Mouse (Mus musculus) thymus, postnatal 36 days (tissue): Measurements from ENCODE around the gene Nubpl.

Experiments
- DNase-seq, 2 experiments: peaks; one replicate each; pipeline ENCODE4 v3.0.0; 2022; ENCODE audit warnings: mixed read lengths in 2 of 2

Nubpl gene

DNA sequence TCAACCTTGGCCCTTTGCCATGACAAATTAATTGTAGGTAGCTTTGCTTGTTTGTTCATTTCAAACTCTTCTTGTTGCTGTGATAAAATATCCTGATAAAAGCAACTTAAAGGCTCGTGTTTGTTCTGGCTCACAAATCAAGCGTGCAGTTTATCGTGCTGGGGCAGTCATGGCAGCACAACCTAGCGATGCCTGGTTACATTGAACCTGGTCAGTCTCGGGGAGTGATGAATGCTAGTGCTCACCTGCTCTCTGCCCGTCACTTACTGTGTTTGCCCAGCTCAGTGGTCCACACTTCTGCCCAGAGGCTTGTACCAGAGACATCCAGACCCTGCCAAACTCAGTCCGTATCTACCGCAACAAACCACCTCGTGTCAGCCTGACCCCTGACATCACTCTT is 149.9 kb downstream of the Nubpl start:
- no peak for DNase-seq

DNA sequence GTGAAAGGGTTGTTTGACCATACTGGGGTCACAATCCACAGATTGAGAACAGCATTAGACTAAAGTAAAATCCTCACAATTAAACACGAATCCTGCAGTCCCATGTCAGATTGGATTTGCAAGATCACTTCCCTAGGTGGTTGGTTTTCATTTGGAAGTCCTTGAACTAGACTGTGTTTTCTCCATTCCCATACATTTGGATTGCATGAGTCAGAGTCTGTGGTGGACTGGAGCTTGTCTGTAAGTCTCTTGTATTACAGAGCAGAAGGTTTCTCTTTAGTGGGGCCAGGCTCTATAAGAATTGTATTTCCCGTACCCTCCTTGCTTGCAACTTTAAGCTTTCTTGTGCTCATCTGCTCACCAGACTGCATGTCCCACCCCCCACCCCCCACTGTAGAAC is 151.0 kb downstream of the Nubpl start:
- no peak for DNase-seq

DNA sequence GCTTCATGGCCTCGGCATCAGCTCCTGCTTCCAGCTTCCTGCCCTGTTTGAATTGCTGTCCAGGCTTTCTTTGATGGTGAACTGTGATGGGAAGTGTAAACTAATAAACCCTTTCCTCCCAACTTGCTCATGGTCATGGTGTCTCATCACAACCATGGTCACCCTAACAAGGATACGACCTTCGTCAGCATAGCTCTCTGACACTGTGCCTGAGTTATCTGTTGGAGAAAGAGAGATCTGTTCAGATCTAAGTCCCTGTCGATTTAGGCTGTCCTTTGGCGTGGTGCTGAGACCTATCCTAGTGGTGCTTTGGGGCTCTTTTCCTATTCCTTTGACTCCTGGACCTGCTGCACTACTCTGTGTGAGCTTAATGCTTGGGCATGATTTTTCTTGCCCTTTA is 156.6 kb downstream of the Nubpl start:
- DNase-seq, result no peak

- no peak for DNase-seq
These were observed 170.6 kb downstream of the Nubpl start for GRCm38 (mm10) chr12:52268131-52268530.

- DNase-seq, result no peak
These were observed 175.3 kb downstream of the Nubpl start for GRCm38 (mm10) chr12:52272828-52273227.

DNA sequence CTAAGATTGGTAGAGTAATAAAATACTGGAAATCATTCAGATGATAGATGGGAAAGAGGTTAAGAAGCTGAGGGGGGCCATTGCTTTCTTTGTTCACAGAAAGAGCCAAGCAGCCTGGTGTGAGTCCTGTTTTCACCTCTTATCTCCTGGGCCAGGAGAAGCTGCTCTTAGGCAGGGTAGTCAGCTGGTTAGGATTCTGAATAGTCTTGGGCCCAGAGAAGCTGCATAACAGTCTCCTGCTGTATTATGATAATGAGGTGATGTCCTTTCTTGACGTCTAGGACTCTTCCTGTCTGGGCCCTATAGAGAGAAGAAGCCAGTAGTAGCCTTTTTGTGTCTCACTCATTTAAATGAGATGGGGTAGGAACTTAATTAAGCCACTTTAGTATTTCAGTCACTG is 178.8 kb downstream of the Nubpl start:
- DNase-seq, result no peak

DNA sequence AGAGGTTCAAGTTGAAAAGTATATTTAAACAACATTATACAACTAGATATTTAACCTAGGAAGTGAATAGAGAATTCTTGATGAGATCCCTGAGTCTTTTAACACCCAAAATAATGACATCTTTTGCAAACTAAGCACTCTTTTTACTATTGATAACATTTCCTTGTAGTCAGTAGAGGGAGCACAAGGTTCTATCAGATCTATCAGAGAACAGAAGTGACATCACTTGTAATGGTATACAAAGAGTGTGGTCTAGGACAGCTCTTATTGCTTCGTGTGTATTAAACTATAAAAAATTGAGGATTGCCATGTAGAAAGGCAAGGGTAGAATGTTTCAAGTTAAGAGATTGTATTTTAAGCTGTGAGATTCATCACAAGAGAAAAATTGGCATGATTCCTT is 183.7 kb downstream of the Nubpl start:
- no peak for DNase-seq

DNA sequence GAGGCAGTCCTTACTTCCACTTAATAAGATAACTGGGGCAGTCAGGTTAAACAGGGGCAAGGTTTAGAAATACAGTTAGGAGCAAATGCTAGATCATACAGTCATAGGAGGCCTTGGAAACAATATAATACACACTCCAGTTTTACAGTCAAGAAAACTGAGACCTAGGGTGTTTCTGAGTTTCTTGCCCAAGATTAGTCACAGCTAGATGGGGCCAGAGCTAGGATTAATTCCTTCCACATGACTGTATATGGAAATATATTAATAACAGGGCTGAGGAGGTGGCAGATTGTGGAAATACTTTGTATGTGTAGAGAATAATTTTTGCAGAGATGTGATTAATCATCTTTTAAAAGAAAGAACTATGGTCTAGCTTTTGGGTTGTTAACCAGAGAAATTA is 186.9 kb downstream of the Nubpl start:
- no peak for DNase-seq

DNA sequence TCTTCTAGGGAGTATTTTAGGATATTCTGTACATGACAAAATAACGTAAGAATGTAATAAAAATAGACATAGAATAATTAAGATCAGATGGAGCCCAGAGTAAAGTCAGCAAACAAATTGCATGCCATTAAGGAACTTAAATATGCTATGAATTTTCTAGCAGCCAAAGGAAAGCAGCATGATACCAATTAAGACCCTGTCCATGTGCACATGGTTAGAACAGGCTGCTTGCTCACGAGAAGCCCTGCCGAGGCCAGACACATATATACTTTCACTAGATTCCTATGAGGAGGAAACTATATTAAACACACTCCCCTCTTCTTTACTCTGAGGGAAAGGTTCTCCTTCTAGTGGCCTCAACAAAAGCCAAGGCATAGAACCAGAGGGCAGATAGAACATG is 189.3 kb downstream of the Nubpl start:
- no peak for DNase-seq

DNA sequence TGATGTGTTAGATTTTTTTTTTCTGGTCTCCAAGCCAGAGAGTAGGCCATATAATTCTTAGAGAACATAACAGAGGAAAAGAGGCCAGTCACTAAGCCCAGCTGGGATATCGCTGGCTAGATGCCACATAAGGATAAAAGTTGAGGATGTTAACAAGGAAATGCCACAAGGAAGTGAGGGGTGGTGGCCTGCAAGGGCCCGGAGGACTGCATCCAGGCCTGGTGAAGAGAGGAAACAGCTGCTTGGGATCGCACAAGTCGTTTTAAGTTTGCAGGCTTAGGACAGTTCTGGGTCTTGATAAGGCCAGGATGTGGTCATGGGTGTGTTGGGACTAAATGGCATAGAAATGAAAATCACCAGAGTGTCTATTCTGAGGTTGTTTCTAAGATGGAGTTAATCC is 191.0 kb downstream of the Nubpl start:
- no peak for DNase-seq

GRCm38 (mm10) chr12:52288941-52289567 is 191.5 kb downstream of the Nubpl start:
- DNase-seq, result no peak

DNA sequence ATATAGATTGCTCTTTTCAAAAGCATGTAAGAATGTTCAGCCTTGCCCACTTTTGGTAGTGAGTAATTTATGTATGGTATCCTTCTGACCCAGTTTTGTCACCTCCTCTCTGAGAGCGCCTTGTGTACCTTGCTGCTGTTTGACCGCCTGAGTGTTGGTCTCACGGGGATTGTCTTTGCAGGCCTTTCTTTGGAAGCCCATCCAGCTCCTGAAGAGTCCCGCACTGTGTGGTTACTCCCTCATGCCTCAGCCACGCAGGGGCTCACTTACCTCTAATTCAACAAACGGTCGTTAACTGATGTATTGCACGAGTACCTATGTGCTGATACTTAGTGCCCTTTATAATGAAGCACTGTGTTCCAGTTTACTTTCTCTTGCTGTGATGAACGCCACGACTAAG is 192.1 kb downstream of the Nubpl start:
- no peak for DNase-seq

- DNase-seq, result no peak
These were observed 196.4 kb downstream of the Nubpl start for GRCm38 (mm10) chr12:52293931-52294330.

DNA sequence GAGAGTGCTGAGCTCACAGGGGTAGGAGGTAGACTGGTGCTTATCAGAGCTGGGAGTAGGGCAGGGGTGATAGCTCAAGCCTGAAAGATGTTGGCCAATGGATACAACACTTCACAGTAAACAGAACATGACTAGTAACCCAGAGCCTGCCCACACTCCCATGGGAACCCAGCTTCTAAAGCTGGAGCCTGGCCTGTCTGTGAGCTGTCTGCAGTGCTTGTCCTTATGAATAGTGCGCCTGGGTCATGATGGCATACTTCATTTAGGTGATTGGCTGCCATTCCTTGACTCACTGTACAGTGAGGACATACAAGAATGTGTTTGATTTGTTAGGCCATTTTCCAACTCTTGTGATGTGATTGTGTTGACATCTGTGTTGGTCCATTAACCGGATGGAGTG is 200.5 kb downstream of the Nubpl start:
- no peak for DNase-seq

DNA sequence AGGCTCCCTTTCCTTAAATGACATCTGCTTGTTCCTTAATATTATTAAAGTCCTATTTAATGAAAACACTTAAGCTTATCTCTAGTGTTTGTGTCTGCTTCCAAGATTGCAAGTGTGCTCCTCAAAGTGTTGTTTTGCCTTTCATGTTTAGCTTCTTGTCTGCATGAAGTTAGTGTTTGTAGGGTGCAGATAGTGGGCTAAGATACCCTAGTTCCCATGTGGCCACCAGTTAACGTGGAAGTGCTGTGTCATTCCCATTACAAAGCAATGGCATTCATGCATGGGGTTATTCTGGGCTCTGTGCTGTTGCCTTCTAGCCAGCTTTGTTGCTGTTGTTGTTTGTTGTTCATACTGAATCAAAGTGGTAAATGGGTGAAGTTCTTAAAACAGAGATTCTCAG is 201.1 kb downstream of the Nubpl start:
- DNase-seq, result no peak

DNA sequence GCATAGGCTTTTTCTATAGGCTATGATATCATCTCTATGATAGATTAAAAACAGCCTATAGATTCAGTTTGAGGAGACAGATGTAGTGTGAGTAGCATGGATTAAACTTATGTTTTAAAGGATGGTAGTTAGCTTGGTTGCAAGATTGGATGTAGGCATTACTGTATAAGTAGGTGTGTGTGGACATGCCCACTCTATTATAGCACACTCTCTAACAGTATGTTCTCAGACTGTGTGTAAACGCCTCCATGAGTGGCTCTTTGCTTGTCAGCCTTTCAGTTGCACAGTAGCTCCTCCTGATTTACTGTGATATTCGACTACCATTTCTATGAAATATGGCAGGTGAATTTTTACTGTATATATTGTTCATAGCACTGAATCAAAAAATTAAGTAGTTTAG is 205.4 kb downstream of the Nubpl start:
- DNase-seq, result no peak

DNA sequence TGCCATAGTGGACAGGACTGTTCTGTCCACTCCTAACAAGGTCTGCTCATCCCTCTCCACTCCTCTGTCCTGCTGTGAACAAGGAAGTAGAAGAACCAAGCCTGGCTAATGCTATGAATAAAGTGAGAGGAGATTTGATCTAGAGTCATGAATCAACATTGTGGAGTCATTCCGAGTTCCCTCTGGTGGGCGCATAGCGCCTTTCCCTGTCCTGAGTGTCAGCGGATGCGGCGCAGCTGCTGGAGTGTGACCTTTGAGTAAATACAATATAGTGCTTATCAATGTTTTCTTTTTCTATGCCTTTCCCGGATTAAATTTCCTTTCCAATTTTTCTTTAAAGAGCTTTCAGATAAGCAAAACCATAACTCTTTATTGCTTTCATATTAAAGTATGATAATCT is 208.8 kb downstream of the Nubpl start:
- DNase-seq, result no peak

GRCm38 (mm10) chr12:52307331-52307982 is 209.9 kb downstream of the Nubpl start:
- no peak for DNase-seq

DNA sequence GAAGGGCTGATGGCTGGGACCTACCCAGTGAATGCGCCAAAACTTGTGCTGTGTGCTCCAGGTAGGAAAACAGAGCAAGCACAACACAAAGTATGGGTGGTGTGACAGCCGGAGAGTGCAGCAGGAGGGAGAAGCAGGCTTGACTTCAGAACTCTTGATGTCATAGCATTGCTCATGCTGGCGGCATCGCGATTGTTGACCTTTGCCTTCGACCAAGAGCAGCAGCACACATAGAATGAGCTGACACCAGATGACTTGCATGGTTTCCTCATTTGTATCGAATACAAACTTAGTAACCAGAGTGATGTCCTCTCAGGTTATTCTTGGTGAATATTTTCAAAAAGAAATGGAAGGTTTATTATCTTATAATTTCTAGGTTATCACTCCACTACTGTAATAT is 211.1 kb downstream of the Nubpl start:
- DNase-seq, result no peak

GRCm38 (mm10) chr12:52314818-52315217 is 217.3 kb downstream of the Nubpl start:
- no peak for DNase-seq

DNA sequence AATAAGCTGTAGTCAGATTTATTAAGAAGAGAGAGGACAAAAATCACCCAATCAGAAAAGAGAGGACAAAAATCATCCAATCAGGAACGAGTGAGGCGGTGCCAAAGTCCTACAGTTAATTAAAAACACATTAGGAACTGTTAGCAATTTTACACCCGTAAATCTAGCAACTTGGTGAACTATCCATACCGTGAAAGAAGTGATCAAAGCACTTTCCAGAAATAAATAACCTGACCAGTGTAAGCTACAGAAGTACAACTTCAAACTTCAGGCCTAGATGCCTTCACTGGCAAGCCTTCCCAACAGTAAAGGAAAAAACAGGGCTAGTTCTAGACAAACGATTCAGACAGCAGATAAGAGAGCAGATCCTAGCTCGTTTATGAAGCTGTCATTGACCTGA is 220.1 kb downstream of the Nubpl start:
- no peak for DNase-seq

DNA sequence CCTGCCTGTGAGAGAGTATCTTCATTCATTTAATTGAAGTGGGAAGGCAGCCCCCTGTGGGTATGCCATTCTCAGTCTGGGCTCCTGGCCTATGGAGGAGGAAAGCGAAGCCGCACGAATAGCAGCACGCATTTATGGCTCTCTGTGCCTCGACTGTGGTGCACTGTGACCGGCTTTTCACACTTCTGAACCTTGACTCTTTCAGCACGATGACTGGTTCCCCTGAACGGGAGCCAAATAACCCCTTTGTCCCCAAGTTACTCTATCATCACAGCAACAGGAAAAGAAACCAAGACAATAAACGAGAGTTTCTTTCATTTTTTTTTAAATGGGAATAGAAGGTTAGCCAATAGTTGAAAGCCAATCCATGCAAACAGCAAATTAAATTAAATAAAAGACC is 220.9 kb downstream of the Nubpl start:
- no peak for DNase-seq

DNA sequence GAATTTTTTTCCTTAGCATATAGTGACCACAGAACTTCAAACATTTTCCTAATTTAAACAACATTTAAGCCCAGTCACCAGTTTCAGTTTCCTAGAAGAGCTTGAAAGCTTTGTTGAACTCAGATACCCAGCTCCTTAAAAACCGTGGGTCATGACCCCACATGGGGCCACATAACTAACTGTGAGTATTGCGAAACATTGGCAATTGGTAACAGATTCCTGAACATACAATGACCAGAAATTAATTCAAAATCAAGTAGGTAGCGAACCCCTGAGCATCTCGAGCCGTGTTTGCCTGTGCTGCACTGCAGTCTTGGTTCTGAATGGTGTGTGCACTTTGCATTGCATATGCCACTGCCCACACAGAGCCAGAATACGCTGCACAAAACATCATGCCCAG is 221.6 kb downstream of the Nubpl start:
- no peak for DNase-seq

DNA sequence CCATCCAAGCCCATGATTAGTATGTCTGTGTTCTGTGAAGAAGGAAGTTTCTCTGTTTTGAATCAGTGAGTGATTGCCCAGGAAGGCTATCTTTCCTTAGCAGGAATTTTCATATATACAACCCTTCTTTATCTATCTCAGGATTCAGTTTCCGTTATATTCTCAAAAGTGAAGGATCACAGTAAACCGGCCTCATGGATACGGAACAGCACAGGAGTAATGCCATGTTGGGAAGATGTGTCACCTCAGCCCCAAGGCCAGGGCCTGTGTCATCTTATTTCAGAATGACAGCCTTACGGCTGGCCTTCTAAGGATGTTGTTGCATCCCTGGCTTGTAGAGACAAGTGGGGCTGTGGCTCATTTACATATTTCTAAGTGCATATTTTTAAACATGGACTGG is 231.0 kb downstream of the Nubpl start:
- no peak for DNase-seq

- DNase-seq, result no peak
These were observed 237.7 kb downstream of the Nubpl start for GRCm38 (mm10) chr12:52335142-52335765.
